Mouse (Mus musculus) neural tube, embryonic 14.5 days (tissue): ENCODE data around the gene Man2a2. TPM values are rescaled to one million over a fixed set of nuclear protein-coding genes. Genes with fewer than 3 reads are reported as not detected.

Experiments
- ATAC-seq: fragments of 200-750 bp; cut with Nextera tagmentation; 2 replicates; pipeline ENCODE4 v1.8.0; 2017; ENCODE audit warnings: low read depth, mild to moderate bottlenecking, moderate TSS enrichment, moderate library complexity
- H3K27ac ChIP-seq: fragments of 300-500 bp; sonication (generic); 2 replicates; pipeline ENCODE4 v1.5.1; 2014; ENCODE audit warnings: low read depth, mild to moderate bottlenecking, control low read depth, low read length, moderate library complexity, mixed read lengths
- H3K27me3 ChIP-seq: fragments of 300-500 bp; sonication (generic); 2 replicates; pipeline ENCODE4 v1.6.1; 2014; ENCODE audit warnings: low read length; ENCODE audit not compliant: control insufficient read depth, insufficient read depth
- H3K36me3 ChIP-seq: fragments of 300-500 bp; sonication (generic); 2 replicates; pipeline ENCODE4 v1.6.1; 2014; ENCODE audit warnings: low read length, mixed read lengths; ENCODE audit not compliant: control insufficient read depth, insufficient read depth
- H3K4me1 ChIP-seq: fragments of 300-500 bp; sonication (generic); 2 replicates; pipeline ENCODE4 v1.6.1; 2014; ENCODE audit warnings: low read length; ENCODE audit not compliant: control insufficient read depth, insufficient read depth
- H3K4me2 ChIP-seq: fragments of 300-500 bp; sonication (generic); 2 replicates; pipeline ENCODE4 v1.6.1; 2014; ENCODE audit warnings: mild to moderate bottlenecking, low read depth, low read length, control low read depth
- H3K4me3 ChIP-seq: fragments of 300-500 bp; sonication (generic); 2 replicates; pipeline ENCODE4 v1.5.1; 2014; ENCODE audit warnings: low read depth, low read length, control low read depth, mixed read lengths
- H3K9ac ChIP-seq: fragments of 300-500 bp; sonication (generic); replicated peaks from 2 replicates; pipeline ENCODE4 v1.6.1; 2014; ENCODE audit warnings: low read depth, mild to moderate bottlenecking, control low read depth, low read length, mixed read lengths
- H3K9me3 ChIP-seq: fragments of 300-500 bp; sonication (generic); 2 replicates; pipeline ENCODE4 v1.6.1; 2016; ENCODE audit warnings: low read length; ENCODE audit not compliant: control insufficient read depth
- WGBS: fragments of 180-500 bp; shearing (Covaris S2); extraction: QIAGEN DNeasy Blood & Tissue Kit; methylation state at CpG from one replicate; pipeline ENCODE4 v1.1.7; 2014; 5-methylcytosine and 5-hydroxymethylcytosine counted together
- polyA plus RNA-seq: library from polyadenylated mRNA; unstranded; fragments of >200 nt; fragmentation: Nextera tagmentation; extraction: Ambion mirVana; gene quantifications from 2 replicates; pipeline ENCODE4 v1.2.1, GENCODE M21; 2014

Gene Man2a2
- polyA plus RNA-seq, 1 experiment from 2014 or later: 22.9 TPM

DNA sequence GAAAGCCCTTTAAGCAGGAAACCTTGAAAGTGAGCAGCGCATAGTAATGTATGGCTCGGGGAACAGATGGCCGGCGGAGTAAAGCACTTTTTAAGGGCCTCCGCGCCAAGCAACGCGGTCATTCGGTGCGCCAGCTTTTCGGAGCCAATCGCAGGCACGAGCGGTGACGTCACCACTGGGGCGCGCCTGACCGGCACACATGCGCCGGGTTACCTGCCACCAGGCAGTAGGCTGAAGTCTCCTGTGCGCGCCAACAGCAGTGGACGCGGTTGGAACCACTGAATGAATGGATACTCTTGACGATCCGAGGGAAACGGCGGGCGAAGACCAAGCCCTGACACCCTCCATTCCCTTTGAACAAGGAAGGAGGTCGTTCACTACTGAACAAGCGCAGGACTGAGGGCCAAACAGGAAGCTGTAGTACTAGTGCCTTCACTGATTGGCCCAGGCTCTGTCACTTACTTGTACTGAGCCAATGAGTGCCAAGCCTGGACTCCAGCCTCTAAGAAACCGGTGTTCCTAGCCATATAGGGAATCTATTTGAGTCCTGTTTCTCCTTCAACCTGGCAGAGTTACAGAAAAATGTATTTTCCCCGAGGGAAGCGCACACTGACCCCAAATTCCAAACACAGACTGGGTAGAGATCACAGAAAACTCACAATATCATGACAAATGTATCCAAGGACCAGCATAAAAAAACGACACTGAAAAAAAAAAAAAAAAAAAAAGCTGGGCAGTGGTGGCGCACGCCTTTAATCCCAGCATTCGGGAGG lies 46.9 kb downstream of the Man2a2 start, which contains the start of gene Rccd1:
Gene Rccd1 (minus strand): TSS at position 412 of the 773 bp plus-strand sequence.
- peak within 1 kb of the TSS; percentile 73 for H3K27ac ChIP-seq
- ATAC-seq: peak; percentile 99
- peak within 1 kb of the TSS; percentile 25 for H3K9ac ChIP-seq
- no peaks in the 10 kb centered on the region for H3K9me3 ChIP-seq
- peaks cover 10% of the 10 kb centered on the region for H3K4me1 ChIP-seq
- no peaks in the 10 kb centered on the region for H3K27me3 ChIP-seq
- WGBS: 2% methylated on average over 38 of the region's 38 CpGs
- H3K36me3 ChIP-seq: peaks cover 40% of the 10 kb centered on the region
- peak within 1 kb of the TSS; percentile 48 for H3K4me3 ChIP-seq
- peak within 1 kb of the TSS; percentile 57 for H3K4me2 ChIP-seq

DNA sequence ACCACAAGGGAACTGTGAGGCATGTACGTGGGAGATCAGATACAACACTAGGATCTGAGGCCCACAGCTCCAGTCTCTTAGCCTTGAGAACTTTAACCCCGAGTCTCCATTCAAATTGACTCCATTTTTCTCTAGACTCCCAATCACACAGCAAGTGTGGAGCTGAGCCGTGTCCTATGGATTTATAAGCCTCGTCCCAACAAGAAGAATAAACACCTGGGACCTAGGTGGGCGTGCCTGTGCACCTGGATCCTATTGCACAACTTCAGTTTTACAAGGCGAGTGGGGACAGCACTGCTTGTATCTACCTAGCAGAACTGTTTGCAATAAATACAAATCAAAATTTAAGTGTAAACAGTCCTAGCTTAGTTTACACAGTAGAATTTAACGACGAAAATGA lies 47.8 kb downstream of the Man2a2 start:
- Histone ChIP-seq H3K4me1 (peaks cover 10% of the 10 kb centered on the region), H3K4me3 (peak overlapping the region; percentile 48), H3K27me3 (no peaks in the 10 kb centered on the region), H3K36me3 (peaks cover 38% of the 10 kb centered on the region), H3K27ac (no peak overlapping the region; the same call in 1 of the 2 replicates), H3K9me3 (no peaks in the 10 kb centered on the region), H3K9ac (peak overlapping the region; percentile 25), H3K4me2 (peak overlapping the region; percentile 57)
- 20% methylated on average over 8 of the region's 8 CpGs for WGBS
- no peak for ATAC-seq

DNA sequence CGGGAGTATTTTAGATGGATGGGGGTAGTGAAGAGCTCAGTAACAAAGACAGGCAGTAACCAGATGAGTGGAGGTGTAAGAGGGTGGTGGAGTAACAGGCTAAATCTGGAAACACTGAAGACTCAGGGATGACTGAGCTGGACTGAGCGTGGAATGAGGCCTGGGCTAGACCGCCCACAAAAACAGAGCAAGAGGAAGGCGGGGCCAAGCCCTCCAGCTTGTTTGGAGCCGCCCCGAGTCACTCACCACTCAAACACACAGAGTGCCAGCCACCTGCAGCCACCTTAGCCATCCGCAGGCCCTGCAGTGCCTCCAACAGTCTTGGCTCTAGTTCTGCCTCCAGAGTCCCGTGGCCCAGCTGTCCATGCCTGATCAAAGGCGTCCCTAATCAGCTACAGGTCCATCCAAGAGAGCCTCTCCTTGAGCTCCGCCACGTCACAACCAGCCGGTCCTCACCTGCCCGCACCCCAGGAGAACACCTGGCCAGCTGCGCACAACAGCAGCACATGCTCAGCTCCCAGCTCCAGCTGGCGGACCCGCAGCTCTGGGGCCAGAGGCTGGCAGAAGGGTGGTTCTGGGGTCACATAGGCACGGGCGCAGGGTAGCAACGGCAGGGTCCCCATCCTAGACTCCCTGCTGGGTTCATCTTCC lies 51.2 kb downstream of the Man2a2 start:
- WGBS: 85% methylated on average over 19 of the region's 19 CpGs
- no peak for ATAC-seq
- H3K9me3 ChIP-seq: no peaks in the 10 kb centered on the region
- no peak overlapping the region for H3K4me2 ChIP-seq
- peaks cover 16% of the 10 kb centered on the region for H3K36me3 ChIP-seq
- no peaks in the 10 kb centered on the region for H3K27me3 ChIP-seq
- H3K9ac ChIP-seq: no peak overlapping the region
- H3K4me1 ChIP-seq: peaks cover 10% of the 10 kb centered on the region
- H3K27ac ChIP-seq: no peak overlapping the region
- H3K4me3 ChIP-seq: no peak overlapping the region

DNA sequence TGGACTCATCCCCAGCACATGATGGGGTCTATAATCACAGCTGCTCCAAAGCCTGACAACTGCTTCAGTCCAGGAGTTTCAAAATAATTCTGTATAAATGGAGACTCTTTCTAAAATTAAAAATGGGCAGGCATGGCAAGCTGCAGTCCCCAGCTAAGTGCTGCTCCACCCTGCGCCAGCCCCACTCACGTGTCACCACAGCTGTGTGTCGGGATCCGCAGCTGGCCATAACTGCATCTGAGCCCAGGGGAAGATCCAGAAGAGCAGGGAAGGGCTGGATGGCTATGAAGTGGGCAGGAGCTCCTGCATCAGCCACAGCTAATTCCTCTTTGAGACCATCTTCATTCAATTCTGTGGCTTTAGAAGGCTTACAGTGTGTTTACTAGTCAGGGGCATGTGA lies 52.5 kb downstream of the Man2a2 start:
- peaks cover 19% of the 10 kb centered on the region for H3K36me3 ChIP-seq

DNA sequence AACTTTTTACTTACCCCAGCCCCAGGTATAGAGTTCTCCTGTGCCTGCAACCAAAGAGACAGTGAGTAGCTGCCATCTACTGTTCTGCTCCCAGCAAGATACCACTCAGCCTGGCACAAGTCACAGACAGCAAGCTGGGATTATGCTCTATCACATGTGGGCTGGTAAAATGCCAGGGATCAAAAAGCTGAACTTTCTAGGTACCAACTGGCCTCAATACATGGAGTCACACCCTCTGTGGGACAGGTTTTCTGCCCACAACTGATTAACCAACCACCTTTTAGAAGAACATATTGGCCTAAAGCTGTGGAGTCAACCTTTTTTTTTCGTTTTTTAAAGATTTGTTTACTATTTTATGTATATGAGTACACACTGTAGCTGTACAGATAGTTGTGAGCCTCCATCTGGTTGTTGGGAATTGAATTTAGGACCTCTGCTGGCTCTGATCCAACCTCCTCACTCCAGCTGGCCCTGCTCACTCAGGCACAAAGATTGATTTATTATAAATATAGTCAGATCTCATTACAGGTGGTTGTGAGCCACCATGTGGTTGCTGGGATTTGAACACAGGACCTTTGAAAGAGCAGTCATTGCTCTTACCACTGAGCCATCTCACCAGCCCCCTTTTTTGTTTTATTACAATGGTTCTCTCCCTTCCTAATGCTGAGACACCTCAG lies 53.6 kb downstream of the Man2a2 start:
- H3K27ac ChIP-seq: no peak overlapping the region
- H3K4me2 ChIP-seq: no peak overlapping the region
- H3K4me1 ChIP-seq: no peaks in the 10 kb centered on the region
- 74% methylated on average over 1 of the region's 1 CpGs for WGBS
- no peak overlapping the region for H3K9ac ChIP-seq
- no peak for ATAC-seq
- H3K4me3 ChIP-seq: no peak overlapping the region
- peaks cover 19% of the 10 kb centered on the region for H3K36me3 ChIP-seq
- H3K9me3 ChIP-seq: no peaks in the 10 kb centered on the region
- H3K27me3 ChIP-seq: no peaks in the 10 kb centered on the region

More for the DNA sequence above, 52.5 kb downstream of the Man2a2 start:
- no peak for ATAC-seq
- WGBS: 87% methylated on average over 4 of the region's 4 CpGs
- peaks cover 10% of the 10 kb centered on the region for H3K4me1 ChIP-seq
- no peak overlapping the region for H3K4me2 ChIP-seq
- no peaks in the 10 kb centered on the region for H3K9me3 ChIP-seq
- no peak overlapping the region for H3K4me3 ChIP-seq
- H3K9ac ChIP-seq: no peak overlapping the region
- H3K27ac ChIP-seq: no peak overlapping the region
- no peaks in the 10 kb centered on the region for H3K27me3 ChIP-seq

DNA sequence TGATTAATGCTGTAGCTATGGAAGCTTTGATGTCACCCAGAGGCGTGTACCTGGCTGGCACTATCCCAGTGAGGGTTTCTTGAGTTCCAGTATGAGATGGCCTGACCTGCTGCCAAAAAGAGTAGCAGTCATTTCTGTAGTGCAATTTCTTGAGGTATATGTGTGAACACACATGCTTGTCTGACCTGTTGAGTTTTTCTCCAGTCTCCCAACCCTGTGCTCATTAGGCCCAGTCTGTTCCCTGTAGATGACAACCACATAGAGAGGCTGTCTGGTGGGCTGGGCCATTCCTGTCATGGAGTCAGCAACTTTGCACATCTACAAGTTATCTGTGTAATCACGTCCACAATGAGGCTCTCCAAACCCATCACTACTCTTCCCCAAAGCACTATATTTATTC lies 55.4 kb downstream of the Man2a2 start:
- H3K4me2 ChIP-seq: no peak overlapping the region
- 89% methylated on average over 2 of the region's 2 CpGs for WGBS
- H3K9me3 ChIP-seq: no peaks in the 10 kb centered on the region
- no peaks in the 10 kb centered on the region for H3K27me3 ChIP-seq
- no peaks in the 10 kb centered on the region for H3K4me1 ChIP-seq
- H3K9ac ChIP-seq: no peak overlapping the region
- H3K4me3 ChIP-seq: no peak overlapping the region
- peaks cover 19% of the 10 kb centered on the region for H3K36me3 ChIP-seq
- no peak overlapping the region for H3K27ac ChIP-seq
- no peak for ATAC-seq

DNA sequence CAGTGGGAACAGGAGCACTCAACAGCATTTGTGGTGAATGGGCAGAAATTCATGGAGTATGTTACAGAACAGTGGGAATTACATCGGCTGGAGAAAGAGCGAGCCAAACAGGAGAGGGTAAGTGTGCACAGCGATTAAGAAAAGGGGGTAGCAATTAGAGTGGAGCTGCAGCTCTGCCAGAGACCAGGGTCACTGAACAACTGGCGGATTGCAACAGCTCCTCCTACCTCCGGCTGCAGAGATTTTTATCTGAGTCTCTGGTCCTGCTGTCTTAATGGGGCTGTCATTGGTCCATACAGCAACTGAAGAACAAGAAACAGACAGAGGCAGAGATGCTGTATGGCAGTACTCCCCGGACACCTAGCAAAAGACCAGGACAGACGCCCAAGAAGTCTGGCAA lies 60.4 kb downstream of the Man2a2 start:
- peaks cover 6% of the 10 kb centered on the region; the same call in 1 of the 2 replicates for H3K36me3 ChIP-seq

DNA sequence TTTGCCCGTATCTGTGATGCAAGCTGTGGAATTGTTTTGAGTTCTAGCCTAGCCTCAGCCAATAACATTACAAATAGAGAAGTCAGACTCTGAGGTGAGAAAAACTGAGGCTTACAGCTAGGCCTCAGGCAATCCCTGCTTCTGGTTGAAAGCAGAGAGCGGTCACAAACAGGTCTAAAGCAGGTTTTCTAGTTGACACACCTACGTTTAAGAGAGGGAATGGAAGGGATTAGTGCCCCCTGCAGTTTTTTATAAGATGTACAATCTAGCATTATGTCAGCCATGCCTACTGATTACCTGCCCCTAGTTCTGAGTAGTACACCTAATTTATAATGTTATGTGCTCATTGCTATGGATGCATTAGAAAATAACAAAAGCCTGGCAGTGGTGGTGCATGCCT lies 63.4 kb downstream of the Man2a2 start:
- Histone ChIP-seq H3K9me3 (no peaks in the 10 kb centered on the region), H3K9ac (no peak overlapping the region), H3K36me3 (no peaks in the 10 kb centered on the region), H3K4me2 (no peak overlapping the region), H3K27me3 (no peaks in the 10 kb centered on the region), H3K4me3 (no peak overlapping the region), H3K4me1 (no peaks in the 10 kb centered on the region), H3K27ac (no peak overlapping the region)
- ATAC-seq: no peak
- WGBS: 94% methylated on average over 3 of the region's 3 CpGs

More for the DNA sequence above, 60.4 kb downstream of the Man2a2 start:
- H3K9ac ChIP-seq: no peak overlapping the region
- no peak overlapping the region for H3K4me2 ChIP-seq
- WGBS: 89% methylated on average over 7 of the region's 7 CpGs
- no peak overlapping the region for H3K4me3 ChIP-seq
- H3K4me1 ChIP-seq: no peaks in the 10 kb centered on the region
- no peak overlapping the region for H3K27ac ChIP-seq
- no peaks in the 10 kb centered on the region for H3K27me3 ChIP-seq
- ATAC-seq: no peak
- H3K9me3 ChIP-seq: no peaks in the 10 kb centered on the region

DNA sequence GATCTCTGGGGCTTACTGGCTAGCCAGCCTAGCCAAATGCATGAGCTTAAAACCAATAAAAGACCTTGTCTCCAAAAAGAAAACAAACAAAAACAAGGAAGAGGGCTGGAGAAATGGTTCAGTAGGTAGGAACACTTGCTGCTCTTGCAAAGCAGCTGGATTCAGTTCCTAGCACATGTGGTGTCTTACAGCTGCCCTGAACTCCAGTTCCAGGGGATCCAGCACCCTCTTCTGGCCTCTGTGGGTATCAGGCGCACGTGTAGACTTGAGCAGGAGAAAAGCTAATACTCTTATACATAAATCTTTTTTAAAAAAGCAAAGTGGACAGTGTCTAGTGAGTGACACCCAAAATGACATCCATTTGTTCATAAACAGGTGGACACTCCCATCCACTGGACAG lies 69.7 kb downstream of the Man2a2 start:
- Histone ChIP-seq H3K27ac (no peak overlapping the region), H3K4me2 (no peak overlapping the region), H3K36me3 (no peaks in the 10 kb centered on the region), H3K9ac (no peak overlapping the region), H3K9me3 (no peaks in the 10 kb centered on the region), H3K27me3 (no peaks in the 10 kb centered on the region), H3K4me3 (no peak overlapping the region), H3K4me1 (no peaks in the 10 kb centered on the region)
- WGBS: 94% methylated on average over 2 of the region's 2 CpGs
- no peak for ATAC-seq
